Comparison of ENCODE assay signal across 8 mouse cellular contexts in the genomic region with DNA sequence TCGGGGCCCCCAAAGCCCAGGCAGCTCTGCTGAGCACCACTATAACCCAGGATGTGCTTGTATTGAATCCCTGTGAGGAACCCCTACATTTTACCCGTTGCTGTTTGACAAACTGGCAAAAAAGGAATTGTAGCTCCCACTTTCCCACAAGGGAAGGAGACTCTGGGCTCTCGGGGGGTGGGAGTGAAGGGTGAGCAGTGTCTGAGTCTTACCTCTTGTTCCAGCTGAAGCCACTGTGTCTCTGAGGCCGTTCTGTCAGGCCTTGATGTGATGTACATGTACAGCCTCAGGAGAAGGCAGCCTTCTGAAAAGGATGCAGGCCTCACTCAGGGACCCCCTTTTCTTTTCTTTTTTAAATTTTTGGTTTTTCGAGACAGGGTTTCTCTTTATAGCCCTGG.
"Had no signal": no experiment of that assay in that cellular context is flagged by ENCODE, and none has a peak within 500 bp of the region (broad histone marks: within the 10 kb centered on the region; RNA-seq: fewer than 3 reads in every experiment).

No protein-coding gene starts in this region.

- DNase-seq: lung, adult 18-20 months; lung, embryonic 14.5 days; lung, postnatal 10 days; lung, postnatal 4 days; midbrain, embryonic 14.5 days; right cerebral cortex, postnatal 14 days; thymus, adult 2 months; thymus, postnatal 25 days had no signal
